Mouse (Mus musculus) forebrain, embryonic 12.5 days (tissue): ENCODE results near the gene BC024978. TPM values are rescaled to one million over a fixed set of nuclear protein-coding genes. Genes with fewer than 3 reads are reported as not detected.
A peak's percentile ranks its signal among the peaks of the same experiment; 100 is the strongest.

ENCODE experiments used
- ATAC-seq: fragments of 200-750 bp; cut with Nextera tagmentation; 2 replicates; pipeline ENCODE4 v1.8.0; 2017; ENCODE audit warnings: moderate TSS enrichment; ENCODE audit not compliant: low FRiP score
- H3K27ac ChIP-seq: fragments of 300-500 bp; sonication (generic); 2 replicates; pipeline ENCODE4 v1.5.1; 2016; ENCODE audit warnings: mild to moderate bottlenecking
- H3K27me3 ChIP-seq: fragments of 300-500 bp; sonication (generic); 2 replicates; pipeline ENCODE4 v1.6.1; 2016; ENCODE audit warnings: mild to moderate bottlenecking
- H3K36me3 ChIP-seq: fragments of 300-500 bp; sonication (generic); replicated peaks from 2 replicates; pipeline ENCODE4 v1.6.1; 2016; ENCODE audit warnings: mild to moderate bottlenecking
- H3K4me1 ChIP-seq: fragments of 300-500 bp; sonication (generic); 2 replicates; pipeline ENCODE4 v1.6.1; 2016
- H3K4me2 ChIP-seq: fragments of 300-500 bp; sonication (generic); 2 replicates; pipeline ENCODE4 v1.6.1; 2016; ENCODE audit warnings: mild to moderate bottlenecking, moderate library complexity
- H3K4me3 ChIP-seq: fragments of 300-500 bp; sonication (generic); replicated peaks from 2 replicates; pipeline ENCODE4 v1.5.1; 2016; ENCODE audit warnings: mild to moderate bottlenecking
- H3K9ac ChIP-seq: fragments of 300-500 bp; sonication (generic); 2 replicates; pipeline ENCODE4 v1.6.1; 2016; ENCODE audit warnings: mild to moderate bottlenecking
- H3K9me3 ChIP-seq: fragments of 300-500 bp; sonication (generic); 2 replicates; pipeline ENCODE4 v1.6.1; 2016
- WGBS: fragments of 180-500 bp; shearing (Covaris S2); methylation state at CpG from one replicate; pipeline ENCODE4 v1.1.7; 2016; 5-methylcytosine and 5-hydroxymethylcytosine counted together
- polyA plus RNA-seq: library from polyadenylated mRNA; unstranded; fragments of >200 nt; fragmentation: Nextera tagmentation; extraction: Ambion mirVana; gene quantifications from 2 replicates; pipeline ENCODE4 v1.2.1, GENCODE M21; 2016

The BC024978 gene
- polyA plus RNA-seq, 1 experiment from 2014 or later = 3.9 TPM

DNA sequence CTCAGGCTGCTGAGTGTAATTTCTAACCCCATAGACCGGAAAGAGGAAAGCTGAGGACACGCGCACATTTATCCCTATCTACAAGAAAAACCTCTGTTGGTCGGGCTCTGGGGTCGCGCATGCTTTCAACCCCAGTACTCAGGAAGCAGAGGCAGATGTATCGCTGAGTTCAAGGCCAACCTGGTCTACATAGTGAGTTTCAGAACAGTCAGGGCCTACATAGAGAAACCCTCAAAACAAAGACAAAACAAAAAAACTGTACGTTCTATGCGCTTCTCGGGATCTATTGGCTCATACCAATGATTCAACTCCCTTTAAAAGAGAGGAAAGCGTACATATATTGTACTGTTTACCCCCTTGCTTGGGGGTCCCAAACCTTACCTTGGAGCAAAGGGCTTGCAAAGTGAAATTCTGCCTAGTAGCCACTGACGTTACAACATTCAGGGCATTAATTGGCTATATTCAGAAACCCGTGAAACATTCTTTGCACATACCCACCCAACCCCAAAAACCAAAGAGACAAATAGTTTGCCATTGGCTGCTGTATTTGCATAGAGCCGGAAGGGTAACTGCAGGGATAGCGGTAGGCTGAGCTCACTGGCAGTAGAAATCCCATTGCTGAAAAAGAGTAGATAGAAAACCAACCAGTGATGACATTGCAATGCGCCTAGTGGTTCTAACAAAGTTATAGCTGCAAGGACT is 16.2 kb upstream of the BC024978 start:
- H3K4me2 ChIP-seq = peak overlapping the region; percentile 58
- peaks cover 19% of the 10 kb centered on the region for H3K36me3 ChIP-seq
- WGBS = 45% methylated on average over 16 of the region's 16 CpGs
- H3K4me1 ChIP-seq = peaks cover 12% of the 10 kb centered on the region
- H3K27me3 ChIP-seq = no peaks in the 10 kb centered on the region
- ATAC-seq = no peak
- no peaks in the 10 kb centered on the region for H3K9me3 ChIP-seq
- H3K4me3 ChIP-seq = peak overlapping the region; percentile 72
- H3K27ac ChIP-seq = peak overlapping the region; percentile 95
- peak overlapping the region; percentile 30; the same call in 1 of the 2 replicates for H3K9ac ChIP-seq

GRCm38 (mm10) chr7:27180036-27180435 is 15.5 kb upstream of the BC024978 start:
- Histone ChIP-seq H3K9me3 (no peaks in the 10 kb centered on the region), H3K9ac (no peak overlapping the region), H3K4me2 (no peak overlapping the region), H3K27me3 (no peaks in the 10 kb centered on the region), H3K4me3 (no peak overlapping the region), H3K36me3 (peaks cover 22% of the 10 kb centered on the region), H3K27ac (0 out of 2 replicates have a peak overlapping the region, but pooled peaks have one; percentile 25), H3K4me1 (peaks cover 12% of the 10 kb centered on the region)
- ATAC-seq = no peak
- 78% methylated on average over 5 of the region's 5 CpGs for WGBS

GRCm38 (mm10) chr7:27180837-27181695 is 14.5 kb upstream of the BC024978 start, which contains the start of the genes Gm21983 and Mia:
Gene Gm21983 (minus strand): TSS chr7:27181086.
Gene Mia (minus strand): TSS chr7:27181157.
- Histone ChIP-seq H3K27ac (peak within 1 kb of the TSS; percentile 25; the same call in 1 of the 2 replicates), H3K9ac (no peak within 1 kb of the TSS), H3K36me3 (peaks cover 29% of the 10 kb centered on the region), H3K4me1 (peaks cover 12% of the 10 kb centered on the region), H3K9me3 (no peaks in the 10 kb centered on the region), H3K4me3 (no peak within 1 kb of the TSS), H3K27me3 (no peaks in the 10 kb centered on the region), H3K4me2 (no peak within 1 kb of the TSS)
- 67% methylated on average over 14 of the region's 14 CpGs for WGBS
- ATAC-seq = no peak

- H3K4me3 ChIP-seq = no peak overlapping the region
- 76% methylated on average over 1 of the region's 1 CpGs for WGBS
- no peak overlapping the region for H3K4me2 ChIP-seq
- H3K36me3 ChIP-seq = peaks cover 43% of the 10 kb centered on the region
- no peak for ATAC-seq
- H3K27me3 ChIP-seq = no peaks in the 10 kb centered on the region
- no peak overlapping the region for H3K27ac ChIP-seq
- no peaks in the 10 kb centered on the region for H3K9me3 ChIP-seq
- H3K9ac ChIP-seq = no peak overlapping the region
- H3K4me1 ChIP-seq = peaks cover 12% of the 10 kb centered on the region
These were observed 13.1 kb upstream of the BC024978 start for GRCm38 (mm10) chr7:27182498-27182897.

DNA sequence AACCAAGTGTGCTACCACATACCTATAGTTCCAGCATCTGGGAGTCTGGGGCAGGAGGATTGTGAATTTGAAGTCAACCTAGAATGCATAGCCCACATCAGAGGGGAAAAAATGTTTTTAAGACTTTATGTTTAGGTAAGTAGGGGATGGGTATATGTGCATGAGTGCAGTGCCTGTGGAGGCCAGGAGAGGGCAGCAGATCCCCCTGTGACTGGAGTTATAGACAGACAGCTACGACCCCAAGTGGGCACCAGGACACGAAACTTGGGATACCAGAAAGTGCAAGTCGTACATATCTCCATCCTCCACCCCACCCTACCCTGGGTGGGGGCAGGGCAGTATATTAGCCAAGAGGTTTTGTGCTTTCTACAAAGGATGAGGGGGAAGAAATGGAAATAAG is 10.6 kb upstream of the BC024978 start:
- H3K9ac ChIP-seq = no peak overlapping the region
- no peak overlapping the region for H3K4me3 ChIP-seq
- no peaks in the 10 kb centered on the region for H3K27me3 ChIP-seq
- H3K9me3 ChIP-seq = no peaks in the 10 kb centered on the region
- no peak overlapping the region for H3K27ac ChIP-seq
- peaks cover 68% of the 10 kb centered on the region for H3K36me3 ChIP-seq
- ATAC-seq = no peak
- H3K4me1 ChIP-seq = no peaks in the 10 kb centered on the region; the same call in 1 of the 2 replicates
- no peak overlapping the region for H3K4me2 ChIP-seq
- WGBS = 78% methylated on average over 3 of the region's 3 CpGs

GRCm38 (mm10) chr7:27185986-27186385 is 9.6 kb upstream of the BC024978 start:
- no peak overlapping the region for H3K4me3 ChIP-seq
- H3K27me3 ChIP-seq = no peaks in the 10 kb centered on the region
- H3K36me3 ChIP-seq = peaks cover 78% of the 10 kb centered on the region
- WGBS = 94% methylated on average over 5 of the region's 5 CpGs
- H3K9me3 ChIP-seq = no peaks in the 10 kb centered on the region
- no peak overlapping the region for H3K4me2 ChIP-seq
- H3K27ac ChIP-seq = no peak overlapping the region
- no peak overlapping the region for H3K9ac ChIP-seq
- no peak for ATAC-seq
- no peaks in the 10 kb centered on the region for H3K4me1 ChIP-seq

- Histone ChIP-seq H3K27ac (no peak overlapping the region), H3K9ac (no peak overlapping the region), H3K4me2 (no peak overlapping the region), H3K9me3 (no peaks in the 10 kb centered on the region), H3K27me3 (no peaks in the 10 kb centered on the region), H3K4me3 (no peak overlapping the region), H3K36me3 (peaks cover 97% of the 10 kb centered on the region), H3K4me1 (peaks cover 10% of the 10 kb centered on the region)
- no peak for ATAC-seq
- WGBS = 97% methylated on average over 10 of the region's 10 CpGs
These were observed 6.2 kb upstream of the BC024978 start for GRCm38 (mm10) chr7:27189271-27189931.

DNA sequence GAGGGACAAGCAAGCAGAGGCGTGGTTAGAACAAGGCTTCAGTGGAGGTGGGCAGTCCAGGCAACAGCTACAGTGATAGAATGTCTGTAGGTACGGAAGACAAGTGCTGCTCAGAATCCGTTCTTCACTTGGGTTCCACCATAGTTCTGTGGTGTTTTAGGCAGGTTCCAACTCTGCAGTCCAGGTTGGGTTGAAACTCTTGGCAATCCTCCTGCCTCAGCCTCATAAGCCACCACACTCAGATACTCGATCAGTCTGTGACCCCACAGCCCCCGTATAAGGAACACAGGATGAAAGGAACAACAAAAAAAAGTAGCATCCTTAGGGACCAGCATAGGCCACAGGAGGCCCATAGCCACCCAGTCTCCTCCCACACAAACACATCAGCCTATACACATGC is 3.1 kb upstream of the BC024978 start:
- Histone ChIP-seq H3K4me2 (no peak overlapping the region), H3K4me3 (no peak overlapping the region), H3K27ac (no peak overlapping the region), H3K4me1 (peaks cover 25% of the 10 kb centered on the region), H3K36me3 (peaks cover 67% of the 10 kb centered on the region), H3K9ac (no peak overlapping the region), H3K27me3 (no peaks in the 10 kb centered on the region), H3K9me3 (no peaks in the 10 kb centered on the region)
- no peak for ATAC-seq
- 97% methylated on average over 5 of the region's 5 CpGs for WGBS

DNA sequence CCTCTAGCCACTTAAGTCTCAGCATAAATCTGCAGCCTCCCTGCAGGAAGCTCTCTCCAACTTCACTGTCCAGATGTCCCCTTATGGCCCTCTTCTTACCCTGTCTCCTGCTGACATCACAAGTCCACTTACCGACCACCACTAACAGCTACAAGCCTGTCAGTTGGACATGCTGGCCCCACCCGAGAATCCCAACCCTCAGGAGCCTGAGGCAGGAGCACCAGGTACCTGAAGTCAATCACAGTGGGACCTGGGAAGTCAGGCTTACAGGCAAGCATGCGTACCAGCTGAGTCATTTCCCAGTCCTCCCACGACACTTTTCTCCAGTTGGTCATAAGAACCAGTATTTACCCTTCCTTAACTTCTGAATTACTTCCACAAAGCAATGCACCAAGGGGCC is 1.9 kb upstream of the BC024978 start:
- Histone ChIP-seq H3K36me3 (peaks cover 54% of the 10 kb centered on the region), H3K4me1 (peaks cover 25% of the 10 kb centered on the region), H3K9me3 (no peaks in the 10 kb centered on the region), H3K27ac (no peak overlapping the region), H3K9ac (peak overlapping the region; percentile 38; the same call in 1 of the 2 replicates), H3K27me3 (no peaks in the 10 kb centered on the region), H3K4me2 (peak overlapping the region; percentile 2; the same call in 1 of the 2 replicates), H3K4me3 (no peak overlapping the region)
- 93% methylated on average over 4 of the region's 4 CpGs for WGBS
- no peak for ATAC-seq

GRCm38 (mm10) chr7:27197136-27197535 is 1.6 kb downstream of the BC024978 start:
- H3K9me3 ChIP-seq = no peaks in the 10 kb centered on the region
- peaks cover 31% of the 10 kb centered on the region for H3K36me3 ChIP-seq
- peaks cover 25% of the 10 kb centered on the region for H3K4me1 ChIP-seq
- H3K4me3 ChIP-seq = no peak overlapping the region
- no peaks in the 10 kb centered on the region for H3K27me3 ChIP-seq
- no peak for ATAC-seq
- WGBS = 85% methylated on average over 3 of the region's 3 CpGs
- H3K9ac ChIP-seq = no peak overlapping the region
- H3K4me2 ChIP-seq = 0 out of 2 replicates have a peak overlapping the region, but pooled peaks have one; percentile 95
- no peak overlapping the region for H3K27ac ChIP-seq

GRCm38 (mm10) chr7:27197634-27198033 is 2.1 kb downstream of the BC024978 start:
- H3K27ac ChIP-seq = no peak overlapping the region
- WGBS = 93% methylated on average over 8 of the region's 8 CpGs

GRCm38 (mm10) chr7:27198355-27198754 is 2.8 kb downstream of the BC024978 start:
- no peak for ATAC-seq
- Histone ChIP-seq H3K4me3 (no peak overlapping the region), H3K9me3 (no peaks in the 10 kb centered on the region), H3K4me2 (no peak overlapping the region), H3K4me1 (peaks cover 23% of the 10 kb centered on the region), H3K27ac (no peak overlapping the region), H3K27me3 (no peaks in the 10 kb centered on the region), H3K36me3 (peaks cover 31% of the 10 kb centered on the region), H3K9ac (no peak overlapping the region)

More at GRCm38 (mm10) chr7:27197634-27198033, 2.1 kb downstream of the BC024978 start:
- ATAC-seq = no peak
- Histone ChIP-seq H3K9ac (no peak overlapping the region), H3K4me1 (peaks cover 25% of the 10 kb centered on the region), H3K9me3 (no peaks in the 10 kb centered on the region), H3K4me2 (no peak overlapping the region), H3K36me3 (peaks cover 31% of the 10 kb centered on the region), H3K27me3 (no peaks in the 10 kb centered on the region), H3K4me3 (no peak overlapping the region)
